Mouse (Mus musculus): Measurements from ENCODE around the gene Best3. TPM values are rescaled to one million over a fixed set of nuclear protein-coding genes. Genes with fewer than 3 reads are reported as not detected.

Best3 gene
- polyA plus RNA-seq, 1 experiment from 2014 or later = 0.10 TPM

GRCm38 (mm10) chr10:116966065-116966464 lies 20.0 kb upstream of the Best3 start:
- WGBS = 71% methylated on average over 6 of the region's 6 CpGs
- H3K4me1 ChIP-seq (replicated peaks; ENCODE audit: control insufficient read depth, insufficient read depth) = no peaks in the 10 kb centered on the region
- no peaks in the 10 kb centered on the region for H3K36me3 ChIP-seq (ENCODE audit: control insufficient read depth, insufficient read depth, low read length)
- no peak overlapping the region for H3K9ac ChIP-seq (ENCODE audit: low read length)
- TF ChIP-seq CTCF (IDR thresholded peaks at IDR 0.05; ENCODE audit: low read depth) (no peak), EP300 (optimal IDR thresholded peaks at IDR 0.05) (no peak)
- no peaks in the 10 kb centered on the region for H3K9me3 ChIP-seq (ENCODE audit: control insufficient read depth, low read length)
- DNase-seq (ENCODE audit: low spot score) (no peak), ATAC-seq (ENCODE audit: low FRiP score, low TSS enrichment) (no peak)
- no peak overlapping the region for H3K4me2 ChIP-seq (replicated peaks; ENCODE audit: low read depth)
- no peaks in the 10 kb centered on the region for H3K27me3 ChIP-seq (ENCODE audit: control insufficient read depth, insufficient read depth, low read length)
- H3K27ac ChIP-seq (replicated peaks) = no peak overlapping the region
- no peak overlapping the region for H3K4me3 ChIP-seq (ENCODE audit: low read depth, low read length)

GRCm38 (mm10) chr10:116968741-116969140 lies 17.4 kb upstream of the Best3 start:
- no peaks in the 10 kb centered on the region for H3K9me3 ChIP-seq (ENCODE audit: control insufficient read depth, low read length)
- ATAC-seq (ENCODE audit: low FRiP score, low TSS enrichment) (no peak), DNase-seq (ENCODE audit: low spot score) (no peak)
- no peak overlapping the region for H3K4me3 ChIP-seq (ENCODE audit: low read depth, low read length)
- no peak overlapping the region for H3K9ac ChIP-seq (ENCODE audit: low read length)
- no peak for TF ChIP-seq EP300 (optimal IDR thresholded peaks at IDR 0.05)
- no peak for TF ChIP-seq CTCF (IDR thresholded peaks at IDR 0.05; ENCODE audit: low read depth)
- H3K4me2 ChIP-seq (replicated peaks; ENCODE audit: low read depth) = no peak overlapping the region
- H3K27me3 ChIP-seq (ENCODE audit: control insufficient read depth, insufficient read depth, low read length) = no peaks in the 10 kb centered on the region
- H3K36me3 ChIP-seq (ENCODE audit: control insufficient read depth, insufficient read depth, low read length) = no peaks in the 10 kb centered on the region
- 81% methylated on average over 4 of the region's 4 CpGs for WGBS
- no peaks in the 10 kb centered on the region for H3K4me1 ChIP-seq (replicated peaks; ENCODE audit: control insufficient read depth, insufficient read depth)
- H3K27ac ChIP-seq (replicated peaks) = no peak overlapping the region

DNA sequence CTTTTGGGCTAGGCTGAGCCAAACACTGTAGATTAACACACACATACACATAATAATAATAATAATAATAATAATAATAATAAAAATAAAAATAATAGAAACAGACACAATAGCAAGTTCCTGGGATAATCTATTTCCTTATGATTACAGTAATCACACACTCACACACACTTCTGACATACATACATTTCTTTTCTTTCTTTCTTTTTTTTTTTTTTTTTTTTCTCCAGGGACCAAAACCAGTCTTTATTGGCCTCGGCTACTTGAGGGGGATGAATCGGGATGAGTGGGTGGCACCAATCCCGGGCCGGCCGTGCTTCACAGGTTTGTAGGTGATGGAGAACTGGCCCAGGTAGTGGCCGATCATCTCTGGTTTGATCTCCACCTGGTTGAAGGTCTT lies 13.6 kb upstream of the Best3 start, which contains the start of gene Gm10271:
TSS of gene Gm10271 (minus strand) at position 101 of the 400 bp plus-strand sequence.
- Histone ChIP-seq H3K4me3 (ENCODE audit: low read depth, low read length) (no peak within 1 kb of the TSS), H3K27me3 (ENCODE audit: control insufficient read depth, insufficient read depth, low read length) (no peaks in the 10 kb centered on the region), H3K9ac (ENCODE audit: low read length) (no peak within 1 kb of the TSS), H3K9me3 (ENCODE audit: control insufficient read depth, low read length) (no peaks in the 10 kb centered on the region), H3K4me2 (replicated peaks; ENCODE audit: low read depth) (no peak within 1 kb of the TSS), H3K27ac (replicated peaks) (no peak within 1 kb of the TSS), H3K36me3 (ENCODE audit: control insufficient read depth, insufficient read depth, low read length) (no peaks in the 10 kb centered on the region), H3K4me1 (replicated peaks; ENCODE audit: control insufficient read depth, insufficient read depth) (no peaks in the 10 kb centered on the region)
- 95% methylated on average over 6 of the region's 6 CpGs for WGBS
- DNase-seq (ENCODE audit: low spot score) = no peak
- ATAC-seq (ENCODE audit: low FRiP score, low TSS enrichment) = no peak
- TF ChIP-seq EP300 (optimal IDR thresholded peaks at IDR 0.05) (no peak), CTCF (IDR thresholded peaks at IDR 0.05; ENCODE audit: low read depth) (no peak)

DNA sequence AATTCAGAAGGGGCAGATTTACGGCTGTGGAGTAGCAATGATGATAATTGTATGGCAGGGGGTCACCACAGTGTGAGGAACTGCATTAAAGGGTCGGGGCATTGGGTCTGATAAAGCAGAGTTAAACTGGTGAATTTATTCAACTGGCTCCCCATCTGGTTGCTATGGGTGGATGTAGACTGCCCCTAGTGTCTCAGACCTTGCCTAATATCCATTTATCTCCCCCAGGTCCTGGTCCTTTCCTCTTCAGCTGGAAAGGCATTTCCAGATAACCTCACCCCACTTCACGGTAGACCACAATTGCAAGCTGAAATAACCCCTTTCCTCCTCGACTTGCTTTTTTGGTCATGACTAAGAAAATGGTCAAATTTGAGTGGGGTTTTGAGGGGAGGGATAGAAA lies 8.7 kb upstream of the Best3 start:
- TF ChIP-seq EP300 (optimal IDR thresholded peaks at IDR 0.05) (no peak), CTCF (IDR thresholded peaks at IDR 0.05; ENCODE audit: low read depth) (no peak)
- 41% methylated on average over 4 of the region's 4 CpGs for WGBS
- H3K27ac ChIP-seq (replicated peaks) = no peak overlapping the region
- no peaks in the 10 kb centered on the region for H3K36me3 ChIP-seq (ENCODE audit: control insufficient read depth, insufficient read depth, low read length)
- ATAC-seq (ENCODE audit: low FRiP score, low TSS enrichment) (no peak), DNase-seq (ENCODE audit: low spot score) (no peak)
- no peak overlapping the region for H3K4me2 ChIP-seq (replicated peaks; ENCODE audit: low read depth)
- H3K9ac ChIP-seq (ENCODE audit: low read length) = no peak overlapping the region
- no peaks in the 10 kb centered on the region for H3K27me3 ChIP-seq (ENCODE audit: control insufficient read depth, insufficient read depth, low read length)
- no peak overlapping the region for H3K4me3 ChIP-seq (ENCODE audit: low read depth, low read length)
- no peaks in the 10 kb centered on the region for H3K9me3 ChIP-seq (ENCODE audit: control insufficient read depth, low read length)
- no peaks in the 10 kb centered on the region for H3K4me1 ChIP-seq (replicated peaks; ENCODE audit: control insufficient read depth, insufficient read depth)

GRCm38 (mm10) chr10:116977858-116978257 lies 8.3 kb upstream of the Best3 start:
- no peak for TF ChIP-seq EP300 (optimal IDR thresholded peaks at IDR 0.05)
- no peak for TF ChIP-seq CTCF (IDR thresholded peaks at IDR 0.05; ENCODE audit: low read depth)
- Histone ChIP-seq H3K36me3 (ENCODE audit: control insufficient read depth, insufficient read depth, low read length) (no peaks in the 10 kb centered on the region), H3K27ac (replicated peaks) (no peak overlapping the region), H3K9me3 (ENCODE audit: control insufficient read depth, low read length) (no peaks in the 10 kb centered on the region), H3K4me3 (ENCODE audit: low read depth, low read length) (no peak overlapping the region), H3K27me3 (ENCODE audit: control insufficient read depth, insufficient read depth, low read length) (no peaks in the 10 kb centered on the region), H3K9ac (ENCODE audit: low read length) (no peak overlapping the region), H3K4me1 (replicated peaks; ENCODE audit: control insufficient read depth, insufficient read depth) (no peaks in the 10 kb centered on the region), H3K4me2 (replicated peaks; ENCODE audit: low read depth) (no peak overlapping the region)
- no peak for ATAC-seq (ENCODE audit: low FRiP score, low TSS enrichment)
- 83% methylated on average over 2 of the region's 2 CpGs for WGBS
- DNase-seq (ENCODE audit: low spot score) = no peak

DNA sequence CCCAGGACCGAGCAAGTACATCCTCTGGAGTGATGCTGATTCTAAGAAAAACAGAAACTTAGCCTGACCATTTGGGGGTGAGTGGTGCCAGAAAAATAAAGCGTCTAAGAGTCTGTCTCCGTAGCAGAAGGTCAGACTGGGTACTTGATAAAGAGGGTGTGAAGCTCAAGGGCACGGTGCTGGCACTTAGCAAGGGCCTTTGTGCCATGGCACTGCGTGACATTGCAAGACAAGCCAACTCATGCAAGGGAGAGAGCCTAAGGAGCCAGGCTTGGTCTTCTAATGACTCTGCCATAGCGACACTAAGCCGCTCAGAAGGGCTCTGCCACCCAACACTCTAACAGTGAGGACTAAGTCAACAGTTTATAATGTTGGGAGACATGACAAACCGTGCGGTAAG lies 7.3 kb upstream of the Best3 start:
- ATAC-seq (ENCODE audit: low FRiP score, low TSS enrichment) (no peak), DNase-seq (ENCODE audit: low spot score) (no peak)
- H3K27me3 ChIP-seq (ENCODE audit: control insufficient read depth, insufficient read depth, low read length) = no peaks in the 10 kb centered on the region
- no peak for TF ChIP-seq CTCF (IDR thresholded peaks at IDR 0.05; ENCODE audit: low read depth)
- H3K4me2 ChIP-seq (replicated peaks; ENCODE audit: low read depth) = no peak overlapping the region
- WGBS = 88% methylated on average over 9 of the region's 9 CpGs
- H3K4me1 ChIP-seq (replicated peaks; ENCODE audit: control insufficient read depth, insufficient read depth) = no peaks in the 10 kb centered on the region
- no peak overlapping the region for H3K9ac ChIP-seq (ENCODE audit: low read length)
- H3K36me3 ChIP-seq (ENCODE audit: control insufficient read depth, insufficient read depth, low read length) = no peaks in the 10 kb centered on the region
- H3K4me3 ChIP-seq (ENCODE audit: low read depth, low read length) = no peak overlapping the region
- no peaks in the 10 kb centered on the region for H3K9me3 ChIP-seq (ENCODE audit: control insufficient read depth, low read length)
- no peak overlapping the region for H3K27ac ChIP-seq (replicated peaks)
